Mouse (Mus musculus) frontal cortex, adult (tissue): ENCODE data around the gene Rrp9.

Source experiments
- ATAC-seq: cut with Nextera tagmentation; 2 replicates; pipeline ENCODE4 v1.9.2; 2017; ENCODE audit warnings: mild to moderate bottlenecking, moderate library complexity, mixed read lengths; ENCODE audit not compliant: low TSS enrichment

The Rrp9 gene

GRCm38 (mm10) chr9:106475663-106476001, at the start of gene Rrp9:
Gene Rrp9, plus strand, starts transcription at chr9:106475963.
- no peak for ATAC-seq

- ATAC-seq: peak; percentile 58
Observed at GRCm38 (mm10) chr9:106428719-106429220, 47.0 kb upstream of the Rrp9 start.

GRCm38 (mm10) chr9:106429221-106430014, 46.3 kb upstream of the Rrp9 start, which contains the start of gene Rpl29:
Gene Rpl29, plus strand, starts transcription at chr9:106429454.
- ATAC-seq: peak; percentile 78

- no peak for ATAC-seq
Observed at GRCm38 (mm10) chr9:106430015-106430264, 45.8 kb upstream of the Rrp9 start.

GRCm38 (mm10) chr9:106433389-106433788, 42.4 kb upstream of the Rrp9 start:
- ATAC-seq: 0 out of 2 replicates have a peak, but pooled peaks have one; percentile 13

GRCm38 (mm10) chr9:106436566-106436965, 39.2 kb upstream of the Rrp9 start:
- no peak for ATAC-seq

- no peak for ATAC-seq
Observed at GRCm38 (mm10) chr9:106442680-106443079, 33.1 kb upstream of the Rrp9 start.

- ATAC-seq: no peak
Observed at GRCm38 (mm10) chr9:106444836-106445235, 30.9 kb upstream of the Rrp9 start.

- peak; percentile 79 for ATAC-seq
Observed at GRCm38 (mm10) chr9:106447348-106447747, 28.4 kb upstream of the Rrp9 start, which contains the start of the genes Abhd14b and Abhd14a. Gene Abhd14b, plus strand, starts transcription at chr9:106447459. Gene Abhd14a, minus strand, starts transcription at chr9:106447678.

GRCm38 (mm10) chr9:106447951-106448350, 27.8 kb upstream of the Rrp9 start:
- no peak for ATAC-seq

- ATAC-seq: peak; percentile 58
Observed at GRCm38 (mm10) chr9:106448498-106449031, 27.2 kb upstream of the Rrp9 start.

- ATAC-seq: no peak
Observed at GRCm38 (mm10) chr9:106449947-106450346, 25.8 kb upstream of the Rrp9 start.

GRCm38 (mm10) chr9:106450661-106451060, 25.1 kb upstream of the Rrp9 start:
- no peak for ATAC-seq

- no peak for ATAC-seq
Observed at GRCm38 (mm10) chr9:106451298-106451697, 24.5 kb upstream of the Rrp9 start.

GRCm38 (mm10) chr9:106451899-106452298, 23.9 kb upstream of the Rrp9 start:
- no peak for ATAC-seq

- no peak for ATAC-seq
Observed at GRCm38 (mm10) chr9:106452351-106452750, 23.4 kb upstream of the Rrp9 start.

- ATAC-seq: no peak
Observed at GRCm38 (mm10) chr9:106452821-106453220, 22.9 kb upstream of the Rrp9 start.

- peak; percentile 13; the same call in 1 of the 2 replicates for ATAC-seq
Observed at GRCm38 (mm10) chr9:106453271-106454070, 22.3 kb upstream of the Rrp9 start, which contains the start of gene Pcbp4. Gene Pcbp4, plus strand, starts transcription at chr9:106453291.

GRCm38 (mm10) chr9:106454071-106454761, 21.5 kb upstream of the Rrp9 start:
- ATAC-seq: peak; percentile 5; the same call in 1 of the 2 replicates

GRCm38 (mm10) chr9:106454888-106455681, 20.7 kb upstream of the Rrp9 start:
- ATAC-seq: peak; percentile 38
